Comparison of ENCODE assay signal across 23 mouse cellular contexts in the genomic region with DNA sequence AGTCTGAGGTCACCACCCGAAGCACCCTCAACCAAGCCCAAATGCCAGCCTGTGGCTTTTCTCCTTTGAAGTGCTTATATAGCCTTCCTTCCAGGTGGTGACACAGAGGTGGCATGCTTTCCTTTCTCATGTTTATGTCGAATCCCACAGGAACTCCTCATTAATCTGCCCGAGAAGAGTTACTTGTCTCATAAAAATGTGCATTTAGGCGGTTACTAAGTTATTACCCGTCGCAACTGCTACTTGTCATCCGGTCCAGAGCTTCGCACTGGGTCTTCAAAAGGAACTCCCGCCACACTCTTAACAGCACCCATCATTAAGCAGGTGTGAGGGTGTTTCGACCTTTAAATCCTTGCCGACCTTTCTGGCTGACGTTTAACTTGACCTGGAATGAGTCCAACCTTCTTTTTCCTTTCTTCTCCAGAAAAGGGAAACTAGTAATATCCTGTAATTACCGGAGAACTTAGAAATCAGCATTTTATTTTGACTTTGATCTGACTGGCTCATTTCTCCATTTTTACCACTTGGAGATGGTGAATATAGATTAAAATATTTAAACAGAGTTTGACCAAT. TPM values are rescaled to one million over a fixed set of nuclear protein-coding genes. Genes with fewer than 3 reads are reported as not detected.
"Had no signal": no experiment of that assay in that cellular context is flagged by ENCODE, and none has a peak within 500 bp of the region (broad histone marks: within the 10 kb centered on the region; RNA-seq: fewer than 3 reads in every experiment).

TSS of gene Krt39 (minus strand) at position 51 of the 573 bp plus-strand sequence.

- H3K9me3 ChIP-seq: midbrain, embryonic 12.5 days; midbrain, embryonic 15.5 days; neural tube, embryonic 12.5 days; neural tube, embryonic 15.5 days; stomach, embryonic 15.5 days had no signal

- ATAC-seq: hindbrain, postnatal 0 days; intestine, postnatal 0 days; midbrain, embryonic 15.5 days had no signal

- H3K27ac ChIP-seq: hindbrain, postnatal 0 days; liver, embryonic 13.5 days; macrophage; midbrain, embryonic 12.5 days; midbrain, embryonic 15.5 days; neural tube, embryonic 12.5 days; neural tube, embryonic 15.5 days; stomach, embryonic 15.5 days had no signal

- H3K4me3 ChIP-seq: liver, embryonic 13.5 days; midbrain, embryonic 12.5 days; midbrain, embryonic 15.5 days; neural tube, embryonic 12.5 days; neural tube, embryonic 15.5 days; stomach, embryonic 15.5 days had no signal

- DNase-seq: left cerebral cortex, postnatal 4 days; liver, embryonic 13.5 days; lung, adult 2 months; lung, postnatal 14 days; right cerebral cortex, adult 18-20 months; right cerebral cortex, postnatal 14 days; right cerebral cortex, postnatal 4 days; thymus, postnatal 25 days had no signal

- H3K9ac ChIP-seq: liver, embryonic 13.5 days; midbrain, embryonic 12.5 days; midbrain, embryonic 15.5 days; neural tube, embryonic 12.5 days; neural tube, embryonic 15.5 days; stomach, embryonic 15.5 days had no signal

- H3K4me1 ChIP-seq: liver, embryonic 13.5 days; midbrain, embryonic 12.5 days; midbrain, embryonic 15.5 days; neural tube, embryonic 12.5 days; neural tube, embryonic 15.5 days; stomach, embryonic 15.5 days had no signal

- H3K27me3 ChIP-seq: liver, embryonic 13.5 days; midbrain, embryonic 12.5 days; midbrain, embryonic 15.5 days; neural tube, embryonic 12.5 days; neural tube, embryonic 15.5 days; stomach, embryonic 15.5 days had no signal

- H3K4me2 ChIP-seq: liver, embryonic 13.5 days; midbrain, embryonic 12.5 days; midbrain, embryonic 15.5 days; neural tube, embryonic 12.5 days; neural tube, embryonic 15.5 days; stomach, embryonic 15.5 days had no signal

- H3K36me3 ChIP-seq: liver, embryonic 13.5 days; midbrain, embryonic 12.5 days; midbrain, embryonic 15.5 days; neural tube, embryonic 12.5 days; neural tube, embryonic 15.5 days; stomach, embryonic 15.5 days had no signal

RNA-seq across cellular contexts. Expression of gene Krt39, which starts in this region (rescaled TPM):
- polyA plus RNA-seq: hindbrain, postnatal 0 days; intestine, embryonic 14.5 days; intestine, postnatal 0 days; limb, embryonic 14.5 days; liver, adult 2 months; liver, embryonic 13.5 days; liver, embryonic 16.5 days; lung, adult 2 months; lung, embryonic 16.5 days; macrophage; midbrain, embryonic 12.5 days; midbrain, embryonic 15.5 days; neural tube, embryonic 12.5 days; neural tube, embryonic 15.5 days; stomach, embryonic 15.5 days; thymus, postnatal 0 days; urinary bladder, adult 2 months had no signal
